Mouse (Mus musculus): Measurements from ENCODE around the gene Cdh16. TPM values are rescaled to one million over a fixed set of nuclear protein-coding genes. Genes with fewer than 3 reads are reported as not detected.
"Not testable (repeated sequence)": the region's sequence is repeated elsewhere in the genome, so short reads cannot be mapped to it uniquely, and the experiment has no call there.

The Cdh16 gene
- total RNA-seq (2015; ENCODE audit: low replicate concordance): not detected in 2 replicates
- total RNA-seq (2017; ENCODE audit: low replicate concordance): not detected in 2 replicates

DNA sequence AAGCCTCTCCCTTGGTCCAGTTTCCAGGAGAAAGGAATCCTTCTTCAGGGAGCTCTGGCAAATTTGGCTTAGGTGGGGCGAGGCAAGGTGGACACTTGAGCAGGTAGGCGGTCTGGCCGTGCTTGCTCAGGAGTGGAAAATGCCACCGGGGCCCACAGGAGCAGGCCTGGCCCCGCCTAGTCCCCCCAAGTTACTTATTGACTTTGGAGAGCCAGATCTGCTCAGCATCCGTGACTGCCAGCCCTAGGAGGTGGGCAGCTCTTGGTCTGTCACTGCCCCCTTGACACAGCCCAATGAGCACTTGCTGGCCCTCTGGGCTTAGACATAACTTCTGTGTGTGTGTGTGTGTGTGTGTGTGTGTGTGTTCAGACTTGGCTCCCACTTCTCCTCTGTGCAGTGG, at the start of gene Cdh16:
Gene Cdh16 (minus strand): TSS at position 236 of the 400 bp plus-strand sequence.
- ATAC-seq (replicated peaks; ENCODE audit: low FRiP score, poor library complexity, severe bottlenecking): no peak

DNA sequence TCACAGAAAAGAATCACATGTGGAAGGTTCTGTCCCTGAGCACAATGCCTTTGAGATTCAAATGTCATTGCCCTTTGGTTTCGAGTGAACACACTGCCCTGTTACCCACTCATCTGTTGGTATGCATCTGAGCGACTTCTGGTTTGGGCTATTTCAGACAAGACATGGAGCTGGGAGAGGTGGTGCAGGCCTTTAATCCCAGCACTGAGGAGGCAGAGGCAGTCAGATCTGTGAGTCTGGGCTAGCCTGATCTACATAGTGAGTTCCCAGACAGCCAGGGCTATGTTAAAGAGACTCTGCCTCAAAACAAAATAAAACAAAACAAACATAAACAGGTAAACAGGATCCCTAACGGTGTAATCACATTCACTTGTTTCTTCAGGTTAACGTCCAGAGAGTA, 31.4 kb upstream of the Cdh16 start:
- no peak for ATAC-seq (replicated peaks; ENCODE audit: low FRiP score, poor library complexity, severe bottlenecking)

DNA sequence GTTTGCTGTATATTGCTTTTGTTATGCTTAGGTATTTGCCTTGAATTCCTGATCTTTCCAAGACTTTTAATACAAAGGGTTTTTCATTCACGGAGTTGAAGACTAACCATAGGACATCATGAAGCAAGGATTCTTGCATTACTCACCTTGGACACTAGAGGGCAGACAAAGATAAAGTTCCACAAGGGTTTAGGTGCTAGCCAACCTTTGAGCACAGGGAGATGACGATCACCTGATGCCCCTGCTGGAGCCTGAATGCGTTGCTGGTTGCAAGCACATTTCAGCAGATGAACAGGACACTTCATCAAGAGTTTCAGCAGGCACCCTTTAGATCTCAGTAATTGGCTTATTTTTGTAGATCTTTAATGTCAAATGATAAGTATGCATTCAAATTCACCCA, 30.8 kb upstream of the Cdh16 start:
- peak; percentile 82 for ATAC-seq (replicated peaks; ENCODE audit: low FRiP score, poor library complexity, severe bottlenecking)

DNA sequence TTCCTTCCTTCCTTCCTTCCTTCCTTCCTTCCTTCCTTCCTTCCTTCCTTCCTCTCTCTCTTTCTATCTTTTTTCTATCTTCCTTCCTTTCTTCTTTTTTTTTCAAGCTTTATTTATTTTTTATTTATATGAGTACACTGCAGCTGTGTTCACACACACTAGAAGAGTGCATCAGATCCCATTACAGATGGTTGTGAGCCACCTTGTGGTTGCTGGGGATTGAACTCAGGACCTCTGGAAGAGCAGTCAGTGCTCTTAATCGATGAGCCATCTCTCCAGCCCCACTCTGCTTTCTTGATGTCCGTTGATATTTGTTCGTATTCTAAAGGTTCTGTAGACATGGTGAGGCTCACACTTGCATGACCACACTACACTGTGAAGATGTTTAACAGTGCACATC, 20.0 kb upstream of the Cdh16 start:
- not testable (repeated sequence) for ATAC-seq (replicated peaks; ENCODE audit: low FRiP score, poor library complexity, severe bottlenecking)

DNA sequence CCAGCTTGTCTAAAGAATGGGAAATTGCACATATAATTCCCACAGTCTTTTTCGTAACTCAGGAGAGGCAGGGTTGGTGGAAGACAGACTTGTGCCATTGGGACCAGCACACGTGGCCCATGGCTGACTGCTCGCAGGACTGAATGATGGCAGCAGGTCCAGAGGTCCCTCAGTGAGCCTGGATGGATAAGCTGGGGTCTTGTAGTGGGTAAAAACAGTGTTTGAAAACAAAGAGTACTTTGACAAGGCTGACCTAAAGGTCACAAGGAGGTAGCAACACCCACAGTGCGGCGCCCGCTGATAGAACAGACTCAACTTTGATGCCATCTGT, 18.1 kb upstream of the Cdh16 start:
- ATAC-seq (replicated peaks; ENCODE audit: low FRiP score, poor library complexity, severe bottlenecking): no peak

DNA sequence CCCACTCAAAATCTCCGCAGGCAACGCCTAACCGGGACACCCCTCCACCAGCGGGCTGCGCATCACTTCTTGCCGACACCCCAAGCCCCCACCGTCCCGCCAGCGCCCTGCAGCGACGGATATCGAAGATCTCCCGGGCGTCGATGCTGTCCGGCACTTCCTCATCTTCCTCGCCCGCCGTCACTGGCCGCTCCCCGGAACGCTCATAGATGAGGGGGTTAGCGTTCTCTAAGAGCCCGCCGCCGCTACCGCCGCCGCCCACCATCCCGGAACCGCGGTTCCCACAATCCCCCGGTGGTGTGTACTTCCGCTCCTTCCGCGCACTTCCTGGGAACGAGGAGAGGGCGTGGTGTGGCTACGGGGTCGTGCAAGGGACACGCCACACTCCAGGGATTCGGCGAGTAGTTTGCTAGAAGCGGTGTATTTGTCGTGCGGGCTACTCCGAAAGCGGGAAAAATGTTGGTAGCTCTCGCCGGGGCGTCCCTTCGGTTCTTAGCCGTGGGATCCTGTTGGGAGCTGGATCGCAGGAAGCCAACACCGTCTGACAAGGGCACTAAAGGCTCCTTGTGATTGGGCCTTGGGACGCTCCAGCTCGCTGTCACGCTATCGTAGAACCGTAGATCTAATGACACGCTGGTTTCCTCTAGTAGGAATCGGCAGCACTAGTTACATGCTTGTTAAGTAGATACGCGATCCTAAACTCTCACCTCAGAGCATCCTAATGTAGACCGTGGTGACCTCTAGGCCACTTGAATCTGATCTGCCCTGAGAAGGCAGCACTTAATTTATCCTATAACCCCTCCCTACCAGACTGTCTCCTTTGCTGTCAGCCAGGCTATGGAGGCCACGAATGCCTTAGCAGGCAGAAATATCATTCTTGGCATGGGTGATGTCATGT, 17.5 kb upstream of the Cdh16 start, which contains the start of gene Ciao2b:
Gene Ciao2b (minus strand): TSS at position 540 of the 898 bp plus-strand sequence.
- peak; percentile 92 for ATAC-seq (replicated peaks; ENCODE audit: low FRiP score, poor library complexity, severe bottlenecking)

DNA sequence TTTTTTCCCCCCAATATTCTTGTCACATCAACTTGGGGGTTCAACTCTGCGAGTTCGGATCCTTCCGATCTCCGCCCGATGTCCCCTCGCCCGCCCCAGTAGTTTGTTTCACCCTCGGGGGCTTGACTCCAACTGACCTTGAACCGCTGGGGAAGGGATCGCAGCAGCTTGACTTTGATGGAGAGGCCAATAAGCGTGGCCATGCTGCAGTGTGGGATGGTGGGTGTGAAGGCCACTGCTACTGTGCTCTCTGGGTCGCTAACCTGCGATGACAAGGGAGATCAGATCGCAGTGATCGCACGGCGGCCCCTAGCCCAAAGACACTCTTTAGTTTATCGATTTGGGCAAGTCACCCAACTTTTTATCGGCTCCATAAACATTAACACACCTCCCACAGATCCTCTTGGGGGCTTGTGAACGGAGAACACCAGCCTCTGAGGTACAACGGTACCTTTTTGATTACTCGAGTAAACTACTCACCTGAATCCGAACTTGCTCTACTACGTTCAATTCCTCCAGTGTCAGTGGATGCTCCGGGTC, 16.7 kb upstream of the Cdh16 start:
- ATAC-seq (replicated peaks; ENCODE audit: low FRiP score, poor library complexity, severe bottlenecking): 0 out of 2 replicates have a peak, but pooled peaks have one; percentile 9

DNA sequence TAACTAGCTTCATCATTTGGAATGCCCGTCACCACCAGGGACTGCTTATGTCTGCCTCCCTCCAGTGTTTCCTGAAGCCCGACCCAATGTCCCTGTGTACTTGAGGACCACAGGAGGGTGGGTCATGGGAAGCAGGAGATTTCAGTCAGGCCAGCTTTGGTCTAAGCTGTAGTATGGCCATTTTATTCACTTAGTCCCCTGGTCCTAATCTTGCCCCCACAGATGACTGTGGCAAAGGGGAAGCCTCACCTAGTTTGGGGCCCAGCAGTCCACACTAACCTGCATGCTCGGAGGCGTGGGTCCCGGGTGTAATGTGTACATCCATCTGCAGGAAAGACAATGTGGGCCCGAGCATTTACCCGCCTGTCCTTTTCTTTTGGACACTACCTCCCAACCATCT, 16.0 kb upstream of the Cdh16 start:
- ATAC-seq (replicated peaks; ENCODE audit: low FRiP score, poor library complexity, severe bottlenecking): no peak

DNA sequence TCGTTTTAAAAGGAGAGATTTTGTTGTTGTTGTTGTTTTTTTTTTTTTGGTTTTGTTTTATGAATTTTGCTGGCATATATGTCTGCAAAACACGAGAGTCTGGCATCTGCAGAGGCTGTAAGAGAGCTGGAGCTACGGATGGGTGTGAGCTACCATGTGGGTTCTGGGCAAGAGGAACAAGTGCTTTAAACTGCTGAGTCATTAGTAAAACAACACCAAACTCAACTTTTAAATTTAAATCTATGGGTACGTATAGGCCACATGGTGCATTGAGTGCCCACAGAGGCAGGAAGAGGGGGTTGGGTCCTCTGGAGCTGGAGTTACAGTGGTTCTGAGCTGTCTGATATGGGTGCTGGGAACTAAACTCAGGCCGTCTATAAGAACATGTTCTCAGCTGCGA, 13.8 kb upstream of the Cdh16 start:
- no peak for ATAC-seq (replicated peaks; ENCODE audit: low FRiP score, poor library complexity, severe bottlenecking)

DNA sequence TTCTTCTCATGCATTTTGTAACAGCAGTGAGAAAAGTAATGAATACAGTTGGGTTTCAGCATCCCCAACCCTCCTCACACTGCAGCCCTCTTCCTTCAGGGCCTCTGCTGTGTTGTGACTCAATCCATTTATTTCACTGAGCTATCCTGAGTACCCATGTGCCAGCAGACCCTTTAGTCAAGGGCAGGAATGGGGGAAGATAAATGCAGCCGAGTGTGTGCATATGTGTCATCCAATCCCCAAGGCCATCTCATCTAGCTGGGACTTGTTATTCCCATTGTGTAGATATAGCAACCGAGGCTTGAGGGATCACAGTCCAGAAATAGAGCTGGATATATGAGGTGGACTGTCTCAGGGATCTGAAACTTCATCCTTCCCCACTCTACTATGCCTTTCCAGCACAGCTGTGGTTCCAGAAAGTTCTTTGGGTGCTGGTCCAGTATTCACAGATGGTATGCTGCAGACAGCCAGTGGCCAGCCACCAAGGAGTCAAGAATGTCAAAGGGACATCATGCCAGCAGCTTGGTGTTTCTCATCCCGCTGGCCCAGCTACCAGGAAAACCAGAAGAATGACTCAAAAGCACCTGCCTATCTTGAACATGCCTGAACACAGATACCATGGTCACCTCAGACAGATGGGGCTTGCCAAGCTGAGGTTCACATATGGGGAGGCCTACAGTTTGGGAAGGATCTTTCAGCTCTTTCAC, 11.0 kb upstream of the Cdh16 start:
- ATAC-seq (replicated peaks; ENCODE audit: low FRiP score, poor library complexity, severe bottlenecking): no peak

DNA sequence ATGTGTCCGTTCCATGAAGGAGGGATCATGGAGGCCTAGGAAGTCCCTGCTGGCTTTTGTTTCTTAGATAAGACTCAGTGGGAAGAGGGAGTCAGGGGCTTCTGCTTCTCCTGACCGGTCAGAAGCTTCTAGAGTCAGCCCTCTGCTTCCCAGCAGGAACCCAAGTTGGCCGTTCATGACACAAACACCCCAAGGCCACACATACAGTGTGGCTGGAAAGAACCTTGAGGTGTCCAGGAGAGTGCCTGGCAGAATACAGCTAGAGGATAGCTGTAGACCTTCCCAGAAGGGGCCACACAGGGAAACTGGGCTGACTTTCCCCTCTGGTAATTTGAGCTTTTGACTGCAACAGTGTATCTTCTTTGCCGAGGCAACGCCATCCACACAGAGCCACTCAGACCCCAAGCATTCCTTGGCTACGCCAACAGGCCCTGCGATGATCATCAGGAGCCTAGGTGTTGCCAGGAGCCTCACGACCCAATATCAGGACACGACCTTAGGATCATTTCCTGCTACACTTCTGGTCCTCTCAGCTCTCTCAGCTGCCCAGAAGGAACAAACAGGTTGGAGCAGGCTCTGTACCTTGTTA, 9.1 kb upstream of the Cdh16 start:
- ATAC-seq (replicated peaks; ENCODE audit: low FRiP score, poor library complexity, severe bottlenecking): no peak

DNA sequence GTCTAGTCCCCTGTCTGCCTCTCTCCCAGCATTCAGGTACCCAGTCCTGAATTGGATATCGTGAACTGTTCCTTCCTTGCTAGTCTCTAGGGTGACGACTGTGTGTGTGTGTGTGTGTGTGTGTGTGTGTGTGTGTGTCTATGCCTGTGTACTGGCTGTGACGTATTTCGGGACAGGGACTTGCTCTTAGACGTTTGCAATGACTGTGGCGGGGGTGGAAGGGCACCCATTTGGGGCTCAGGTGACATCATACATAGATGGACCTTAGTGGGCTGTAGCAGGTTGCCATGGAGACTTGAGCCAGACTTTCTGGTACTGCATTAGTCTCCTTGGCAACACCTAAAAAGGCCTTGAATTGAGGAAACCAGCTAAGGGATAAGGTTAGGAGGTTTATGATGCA, 8.3 kb upstream of the Cdh16 start:
- no peak for ATAC-seq (replicated peaks; ENCODE audit: low FRiP score, poor library complexity, severe bottlenecking)

DNA sequence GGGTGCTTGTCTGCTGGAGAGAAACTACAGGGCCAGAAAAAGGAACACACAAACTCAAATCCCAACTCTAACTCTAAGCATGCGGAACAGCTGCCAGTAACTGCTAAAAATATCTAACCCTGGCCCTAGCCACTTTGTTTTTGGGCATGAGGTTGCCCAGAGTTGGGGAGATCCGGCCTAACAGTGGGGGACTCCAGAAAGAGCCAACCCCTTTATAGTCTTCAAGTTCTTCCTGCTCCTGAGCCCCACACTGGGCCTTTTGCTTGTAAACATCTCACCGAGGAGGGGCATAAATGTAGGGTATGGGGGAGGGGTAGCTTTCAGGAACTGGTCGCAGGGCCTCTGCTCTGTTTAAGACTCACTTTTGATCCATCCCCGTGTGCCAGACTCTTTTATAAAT, 7.8 kb upstream of the Cdh16 start:
- no peak for ATAC-seq (replicated peaks; ENCODE audit: low FRiP score, poor library complexity, severe bottlenecking)

DNA sequence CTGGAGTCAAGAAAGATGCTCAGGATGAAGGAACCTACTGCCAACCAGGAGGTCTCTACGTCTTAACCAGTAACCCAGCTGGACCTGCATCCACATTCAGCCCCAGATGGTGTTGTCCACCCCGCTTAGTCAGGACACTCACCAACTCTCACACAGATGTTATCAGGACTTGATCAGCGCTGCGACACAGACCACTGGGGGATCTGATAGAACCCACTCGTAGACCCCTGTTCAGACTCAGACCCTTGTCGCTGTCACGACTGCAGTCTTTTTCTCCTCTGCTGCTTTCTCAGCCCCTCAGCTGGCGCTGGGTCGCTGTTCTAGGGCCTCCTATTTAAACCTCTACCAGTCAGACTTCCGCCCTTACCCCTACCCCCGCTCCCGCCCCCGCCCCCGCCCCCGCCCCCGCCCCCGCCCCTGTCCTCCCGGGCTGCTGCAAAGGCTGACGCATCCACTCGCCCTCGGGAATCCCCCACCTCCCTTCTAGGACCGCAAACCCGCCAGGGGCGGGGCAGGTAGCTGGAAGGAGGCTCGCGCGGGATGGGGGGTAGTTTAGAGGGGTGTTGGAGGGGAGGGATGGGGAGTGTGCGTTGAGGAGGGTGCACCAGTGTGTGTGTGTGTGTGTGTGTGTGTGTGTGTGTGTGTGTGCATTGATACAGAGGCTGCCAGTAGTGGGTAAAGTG, 6.9 kb upstream of the Cdh16 start, which contains the start of gene Rrad:
Gene Rrad (minus strand): TSS at position 347 of the 683 bp plus-strand sequence.
- ATAC-seq (replicated peaks; ENCODE audit: low FRiP score, poor library complexity, severe bottlenecking): no peak

DNA sequence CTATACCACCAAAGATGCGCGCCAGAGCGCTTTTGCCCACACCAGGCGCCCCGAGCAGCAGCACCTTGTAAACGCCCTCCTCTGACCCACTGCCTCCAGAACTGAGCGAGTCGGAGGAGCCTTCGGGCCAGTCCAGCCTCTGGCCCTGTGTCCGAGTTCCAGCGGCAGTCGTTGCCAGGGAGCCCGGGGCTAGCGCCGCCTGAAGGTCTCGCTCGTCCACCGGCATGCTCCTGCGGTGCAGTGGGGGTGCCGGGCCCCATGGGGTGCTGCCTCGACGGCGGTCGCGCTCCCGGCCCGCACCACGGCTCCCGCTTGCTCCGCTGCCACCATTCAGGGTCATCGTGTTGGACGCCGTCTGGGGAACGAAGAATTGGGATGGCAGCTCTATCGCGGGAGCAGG, 6.4 kb upstream of the Cdh16 start:
- no peak for ATAC-seq (replicated peaks; ENCODE audit: low FRiP score, poor library complexity, severe bottlenecking)

DNA sequence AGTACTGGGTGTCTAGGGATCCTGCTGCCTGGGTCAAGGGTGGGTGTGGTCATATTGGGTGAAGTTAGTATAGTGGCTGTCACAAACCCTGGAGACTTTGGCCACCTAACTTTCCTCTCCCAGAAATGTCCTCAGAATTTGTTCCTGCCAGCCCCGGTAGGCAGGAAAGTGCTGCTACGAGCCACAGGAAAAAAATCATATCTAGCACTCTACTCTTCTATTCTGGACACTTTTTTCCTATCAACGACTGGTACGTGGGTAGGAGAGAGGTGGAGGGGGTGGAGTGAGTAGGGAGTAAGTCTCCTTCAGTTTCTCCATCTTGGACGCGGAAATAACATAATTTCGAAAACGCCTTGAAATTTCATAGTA, 5.9 kb upstream of the Cdh16 start:
- no peak for ATAC-seq (replicated peaks; ENCODE audit: low FRiP score, poor library complexity, severe bottlenecking)

DNA sequence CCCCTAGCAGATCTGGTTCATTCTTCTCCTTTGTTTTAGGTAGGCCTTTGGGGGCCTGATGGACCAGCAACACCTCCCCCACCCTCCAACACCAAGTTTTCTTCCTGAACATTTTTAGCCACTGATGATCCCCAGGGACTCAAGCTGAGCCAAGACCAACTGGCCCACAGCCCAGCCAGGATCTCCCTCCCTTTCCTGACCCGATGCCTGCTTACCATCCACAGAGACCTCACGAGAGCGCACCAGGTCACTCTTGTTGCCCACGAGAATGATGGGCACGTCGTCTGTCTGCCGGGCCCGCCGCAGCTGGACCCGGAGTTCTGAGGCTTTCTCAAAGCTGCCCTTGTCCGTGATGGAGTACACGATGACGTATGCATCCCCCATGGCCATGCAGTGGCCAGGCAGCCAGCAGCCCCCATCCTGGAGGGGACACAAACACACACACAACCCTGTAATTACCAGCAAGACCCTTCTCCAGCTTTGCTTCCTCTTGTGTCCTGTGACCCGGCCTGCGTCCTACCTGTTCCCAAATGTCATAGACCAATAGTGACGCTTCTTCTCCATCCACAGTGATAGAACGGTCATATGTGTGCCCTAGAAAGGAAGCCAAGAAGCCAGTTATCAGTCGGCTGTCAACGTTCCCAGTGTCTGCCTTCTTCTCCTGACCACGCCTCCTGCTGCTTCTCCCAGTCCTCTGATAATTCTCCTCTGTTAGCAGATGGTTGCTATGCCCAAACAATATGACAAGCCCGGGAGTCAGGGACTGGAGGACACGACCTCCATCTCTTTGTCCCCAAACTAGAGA, 5.3 kb upstream of the Cdh16 start:
- no peak for ATAC-seq (replicated peaks; ENCODE audit: low FRiP score, poor library complexity, severe bottlenecking)

DNA sequence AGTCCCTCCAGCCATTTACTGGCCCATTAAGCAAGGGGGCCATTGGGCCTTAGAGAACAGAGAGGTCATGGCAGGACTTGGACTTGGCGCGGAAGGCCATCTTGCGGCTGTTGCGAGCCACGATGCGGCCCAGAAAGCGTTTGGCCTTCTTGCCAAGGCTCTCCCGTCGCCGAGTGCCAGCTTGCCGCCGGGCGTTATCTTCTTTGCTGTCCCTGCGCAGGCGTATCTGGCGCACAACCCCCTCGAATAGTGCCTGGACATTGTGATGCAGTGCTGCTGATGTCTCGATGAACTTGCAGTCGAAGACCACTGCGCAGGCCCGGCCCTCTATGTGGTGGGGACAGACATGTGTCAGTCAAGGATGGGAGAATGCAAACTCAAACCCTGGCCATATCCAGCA, 4.2 kb upstream of the Cdh16 start:
- ATAC-seq (replicated peaks; ENCODE audit: low FRiP score, poor library complexity, severe bottlenecking): no peak

DNA sequence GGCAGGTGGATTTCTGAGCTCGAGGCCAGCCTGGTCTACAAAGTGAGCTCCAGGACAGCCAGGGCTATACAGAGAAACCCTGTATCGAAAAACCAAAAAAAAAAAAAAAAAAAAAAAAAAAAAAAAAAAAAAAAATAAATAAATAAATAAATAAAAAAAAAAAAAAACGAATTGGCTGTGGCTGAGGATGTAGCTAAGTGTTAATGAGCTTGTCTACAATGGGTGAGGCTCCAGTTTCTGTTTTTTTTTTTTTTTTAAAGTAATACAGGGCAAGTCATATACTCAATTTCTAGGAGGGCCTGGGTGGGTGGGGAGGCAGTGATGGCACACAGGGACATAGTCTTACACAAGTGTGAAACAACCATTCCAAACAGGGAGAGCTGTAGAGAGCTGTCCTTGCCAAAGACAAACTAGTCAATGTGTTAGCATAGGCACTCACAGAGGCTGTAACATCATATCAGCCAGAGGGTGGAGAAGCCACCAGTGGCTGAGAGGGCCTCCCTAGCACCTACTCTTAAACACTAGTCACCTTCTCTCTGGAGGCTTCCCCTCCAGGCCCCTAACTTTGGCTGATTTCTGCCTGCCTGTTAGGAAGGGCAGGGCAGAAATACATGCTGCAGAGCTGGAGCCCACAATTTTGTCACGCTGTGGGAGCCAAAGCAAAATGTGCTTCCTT, 3.0 kb upstream of the Cdh16 start:
- no peak for ATAC-seq (replicated peaks; ENCODE audit: low FRiP score, poor library complexity, severe bottlenecking)

All from erythroid progenitor cell, adult 5-6 weeks (primary cell).